Mouse (Mus musculus): ENCODE data around the gene Col5a3. TPM values are rescaled to one million over a fixed set of nuclear protein-coding genes. Genes with fewer than 3 reads are reported as not detected.

Gene Col5a3
- polyA plus RNA-seq, 1 experiment from 2014 or later, result 0.77 TPM

GRCm38 (mm10) chr9:20729451-20729850 is 85.4 kb downstream of the Col5a3 start:
- Histone ChIP-seq H3K4me3 (ENCODE audit: low read length) (no peak overlapping the region), H3K9ac (ENCODE audit: low read depth, low read length) (no peak overlapping the region), H3K4me2 (replicated peaks; ENCODE audit: low read depth, low read length) (no peak overlapping the region), H3K9me3 (ENCODE audit: control insufficient read depth, low read length) (no peaks in the 10 kb centered on the region), H3K4me1 (ENCODE audit: control insufficient read depth, insufficient read depth, low read length) (peaks cover 15% of the 10 kb centered on the region; the same call in 1 of the 2 replicates), H3K27me3 (ENCODE audit: control insufficient read depth, insufficient read depth, low read length) (peaks cover 37% of the 10 kb centered on the region), H3K27ac (ENCODE audit: low read depth, low read length) (no peak overlapping the region), H3K36me3 (ENCODE audit: control insufficient read depth, insufficient read depth, low read length) (no peaks in the 10 kb centered on the region)
- no peak for ATAC-seq (ENCODE audit: low FRiP score, low TSS enrichment)
- 45% methylated on average over 6 of the region's 6 CpGs for whole genome bisulfite sequencing

GRCm38 (mm10) chr9:20727601-20728113 is 87.2 kb downstream of the Col5a3 start:
- H3K27me3 ChIP-seq (ENCODE audit: control insufficient read depth, insufficient read depth, low read length), result peaks cover 37% of the 10 kb centered on the region
- WGBS, result 2% methylated on average over 46 of the region's 46 CpGs
- peak overlapping the region; percentile 47 for H3K9ac ChIP-seq (ENCODE audit: low read depth, low read length)

GRCm38 (mm10) chr9:20726859-20727600 is 87.8 kb downstream of the Col5a3 start:
- peaks cover 37% of the 10 kb centered on the region for H3K27me3 ChIP-seq (ENCODE audit: control insufficient read depth, insufficient read depth, low read length)
- no peaks in the 10 kb centered on the region for H3K36me3 ChIP-seq (ENCODE audit: control insufficient read depth, insufficient read depth, low read length)
- H3K27ac ChIP-seq (ENCODE audit: low read depth, low read length), result no peak overlapping the region
- H3K9ac ChIP-seq (ENCODE audit: low read depth, low read length), result peak overlapping the region; percentile 47
- H3K9me3 ChIP-seq (ENCODE audit: control insufficient read depth, low read length), result no peaks in the 10 kb centered on the region
- peak overlapping the region; percentile 97 for H3K4me2 ChIP-seq (replicated peaks; ENCODE audit: low read depth, low read length)
- H3K4me3 ChIP-seq (ENCODE audit: low read length), result peak overlapping the region; percentile 51
- under 1% methylated on average over 41 of the region's 54 CpGs for WGBS
- H3K4me1 ChIP-seq (ENCODE audit: control insufficient read depth, insufficient read depth, low read length), result peaks cover 15% of the 10 kb centered on the region; the same call in 1 of the 2 replicates
- ATAC-seq (ENCODE audit: low FRiP score, low TSS enrichment), result peak; percentile 70

More at GRCm38 (mm10) chr9:20727601-20728113, 87.2 kb downstream of the Col5a3 start:
- H3K4me2 ChIP-seq (replicated peaks; ENCODE audit: low read depth, low read length), result peak overlapping the region; percentile 97
- ATAC-seq (ENCODE audit: low FRiP score, low TSS enrichment), result peak; percentile 74
- no peak overlapping the region for H3K27ac ChIP-seq (ENCODE audit: low read depth, low read length)
- H3K4me1 ChIP-seq (ENCODE audit: control insufficient read depth, insufficient read depth, low read length), result peaks cover 15% of the 10 kb centered on the region; the same call in 1 of the 2 replicates
- H3K4me3 ChIP-seq (ENCODE audit: low read length), result peak overlapping the region; percentile 51
- H3K36me3 ChIP-seq (ENCODE audit: control insufficient read depth, insufficient read depth, low read length), result no peaks in the 10 kb centered on the region
- no peaks in the 10 kb centered on the region for H3K9me3 ChIP-seq (ENCODE audit: control insufficient read depth, low read length)

- 2% methylated on average over 42 of the region's 42 CpGs for WGBS
- H3K27me3 ChIP-seq (ENCODE audit: control insufficient read depth, insufficient read depth, low read length), result peaks cover 37% of the 10 kb centered on the region
- no peak; the same call in 1 of the 2 replicates for ATAC-seq (ENCODE audit: low FRiP score, low TSS enrichment)
Observed at GRCm38 (mm10) chr9:20726134-20726858, 88.6 kb downstream of the Col5a3 start.

GRCm38 (mm10) chr9:20721582-20721981 is 93.3 kb downstream of the Col5a3 start:
- Histone ChIP-seq H3K36me3 (ENCODE audit: control insufficient read depth, insufficient read depth, low read length) (no peaks in the 10 kb centered on the region), H3K4me1 (ENCODE audit: control insufficient read depth, insufficient read depth, low read length) (peaks cover 10% of the 10 kb centered on the region; the same call in 1 of the 2 replicates), H3K27ac (ENCODE audit: low read depth, low read length) (no peak overlapping the region), H3K4me2 (replicated peaks; ENCODE audit: low read depth, low read length) (no peak overlapping the region), H3K4me3 (ENCODE audit: low read length) (no peak overlapping the region), H3K9ac (ENCODE audit: low read depth, low read length) (no peak overlapping the region), H3K27me3 (ENCODE audit: control insufficient read depth, insufficient read depth, low read length) (peaks cover 18% of the 10 kb centered on the region), H3K9me3 (ENCODE audit: control insufficient read depth, low read length) (no peaks in the 10 kb centered on the region)
- peak; percentile 70 for ATAC-seq (ENCODE audit: low FRiP score, low TSS enrichment)
- WGBS, result 18% methylated on average over 2 of the region's 2 CpGs

More at GRCm38 (mm10) chr9:20726134-20726858, 88.6 kb downstream of the Col5a3 start:
- Histone ChIP-seq H3K36me3 (ENCODE audit: control insufficient read depth, insufficient read depth, low read length) (no peaks in the 10 kb centered on the region), H3K4me1 (ENCODE audit: control insufficient read depth, insufficient read depth, low read length) (peaks cover 19% of the 10 kb centered on the region; the same call in 1 of the 2 replicates), H3K27ac (ENCODE audit: low read depth, low read length) (no peak overlapping the region), H3K9ac (ENCODE audit: low read depth, low read length) (peak overlapping the region; percentile 47), H3K4me3 (ENCODE audit: low read length) (peak overlapping the region; percentile 51), H3K9me3 (ENCODE audit: control insufficient read depth, low read length) (no peaks in the 10 kb centered on the region), H3K4me2 (replicated peaks; ENCODE audit: low read depth, low read length) (peak overlapping the region; percentile 97)

Other genes with a start within 250 kb of the Col5a3 start
- 18.1 and 23.0 TPM in 2 replicates for gene Zfp846, start 233.8 kb downstream of the Col5a3 start, polyA plus RNA-seq (2014; fragmentation: Nextera tagmentation; extraction: Ambion mirVana)
- 375 and 531 TPM in 2 replicates for gene Ubl5, start 172.2 kb downstream of the Col5a3 start, polyA plus RNA-seq (2014; fragmentation: Nextera tagmentation; extraction: Ambion mirVana)
- 14.6 and 16.8 TPM in 2 replicates for gene Fbxl12, start 170.3 kb downstream of the Col5a3 start, polyA plus RNA-seq (2014; fragmentation: Nextera tagmentation; extraction: Ambion mirVana)
- 57.9 and 70.0 TPM in 2 replicates for gene Pin1, start 163.0 kb downstream of the Col5a3 start, polyA plus RNA-seq (2014; fragmentation: Nextera tagmentation; extraction: Ambion mirVana)
- 4.1 and 5.1 TPM in 2 replicates for gene Olfm2, start 68.7 kb downstream of the Col5a3 start, polyA plus RNA-seq (2014; fragmentation: Nextera tagmentation; extraction: Ambion mirVana)
- gene Rdh8, start 3.4 kb upstream of the Col5a3 start, polyA plus RNA-seq (2014; fragmentation: Nextera tagmentation; extraction: Ambion mirVana), result not detected in 2 replicates
- 6.1 and 7.8 TPM in 2 replicates for gene A230050P20Rik, start 53.6 kb upstream of the Col5a3 start, polyA plus RNA-seq (2014; fragmentation: Nextera tagmentation; extraction: Ambion mirVana)
- gene Angptl6, start 64.7 kb upstream of the Col5a3 start, polyA plus RNA-seq (2014; fragmentation: Nextera tagmentation; extraction: Ambion mirVana), result 2.0 and 2.2 TPM in 2 replicates
- gene Ppan, start 73.1 kb upstream of the Col5a3 start, polyA plus RNA-seq (2014; fragmentation: Nextera tagmentation; extraction: Ambion mirVana), result 82.3 and 90.0 TPM in 2 replicates
- gene Eif3g, start 83.6 kb upstream of the Col5a3 start, polyA plus RNA-seq (2014; fragmentation: Nextera tagmentation; extraction: Ambion mirVana), result 327 and 329 TPM in 2 replicates
- gene Dnmt1, start 144.8 kb upstream of the Col5a3 start, polyA plus RNA-seq (2014; fragmentation: Nextera tagmentation; extraction: Ambion mirVana), result 71.8 and 87.1 TPM in 2 replicates
- 26.7 and 36.1 TPM in 2 replicates for gene S1pr2, start 161.7 kb upstream of the Col5a3 start, polyA plus RNA-seq (2014; fragmentation: Nextera tagmentation; extraction: Ambion mirVana)
- 145 and 146 TPM in 2 replicates for gene Mrpl4, start 187.7 kb upstream of the Col5a3 start, polyA plus RNA-seq (2014; fragmentation: Nextera tagmentation; extraction: Ambion mirVana)
- 7.1 and 10.3 TPM in 2 replicates for gene Icam1, start 200.9 kb upstream of the Col5a3 start, polyA plus RNA-seq (2014; fragmentation: Nextera tagmentation; extraction: Ambion mirVana)
- gene Icam4, start 214.3 kb upstream of the Col5a3 start, polyA plus RNA-seq (2014; fragmentation: Nextera tagmentation; extraction: Ambion mirVana), result 0.45 and 0.49 TPM in 2 replicates
- 0.20 TPM in 1 of 2 replicates, not detected in the other for gene Icam5, start 217.0 kb upstream of the Col5a3 start, polyA plus RNA-seq (2014; fragmentation: Nextera tagmentation; extraction: Ambion mirVana)